Mouse (Mus musculus) ES-E14 (cell line): ENCODE results near the gene Mllt10. TPM values are rescaled to one million over a fixed set of nuclear protein-coding genes. Genes with fewer than 3 reads are reported as not detected.

Experiments used
- DNase-seq: peaks from one replicate; pipeline ENCODE4 v3.0.0-alpha.2; 2013; ENCODE audit warnings: low read depth, low spot score
- H3K27ac ChIP-seq: 2 replicates; pipeline ENCODE4 v1.5.1; 2012; ENCODE audit warnings: low read depth, mild to moderate bottlenecking, low read length, moderate library complexity, mixed read lengths; ENCODE audit not compliant: poor library complexity, insufficient read depth, severe bottlenecking
- H3K36me3 ChIP-seq: 2 replicates; pipeline ENCODE4 v1.6.1; 2012; ENCODE audit warnings: mild to moderate bottlenecking, low read length, moderate library complexity, mixed read lengths; ENCODE audit not compliant: control insufficient read depth, poor library complexity, insufficient read depth, severe bottlenecking
- H3K4me1 ChIP-seq, 2 experiments: fragments of 150-350 bp in 1 of 2; sonication (generic) in 1 of 2; 2 replicates each; pipeline ENCODE4 v1.6.1; 2012; ENCODE audit warnings: low read length in 2 of 2, mild to moderate bottlenecking in 1 of 2, mixed read lengths in 1 of 2; ENCODE audit not compliant: control insufficient read depth in 2 of 2, insufficient read depth in 2 of 2, poor library complexity in 1 of 2
- H3K4me3 ChIP-seq, 2 experiments: fragments of 150-350 bp in 1 of 2; sonication (generic) in 1 of 2; 2 replicates each; pipeline ENCODE4 v1.5.1; 2012; ENCODE audit warnings: low read length in 2 of 2, low read depth in 1 of 2, mild to moderate bottlenecking in 1 of 2, mixed read lengths in 1 of 2; ENCODE audit not compliant: insufficient read depth in 1 of 2, poor library complexity in 1 of 2, severe bottlenecking in 1 of 2
- H3K9ac ChIP-seq: 2 replicates; pipeline ENCODE4 v1.6.1; 2012; ENCODE audit warnings: low read depth, mild to moderate bottlenecking, low read length, mixed read lengths; ENCODE audit not compliant: poor library complexity, insufficient read depth, severe bottlenecking
- H3K9me3 ChIP-seq: fragments of 150-350 bp; sonication (generic); 2 replicates; pipeline ENCODE4 v1.6.1; 2012; ENCODE audit warnings: low read depth, mild to moderate bottlenecking, low read length; ENCODE audit not compliant: control insufficient read depth, insufficient read depth
- CHD2 ChIP-seq: IDR thresholded peaks from 2 replicates; pipeline ENCODE4 v1.6.1; 2014; ENCODE audit warnings: mild to moderate bottlenecking, low read depth, low read length, inconsistent platforms
- HCFC1 ChIP-seq: IDR thresholded peaks from 2 replicates; pipeline ENCODE4 v1.6.1; 2012; ENCODE audit warnings: low read length, inconsistent platforms, borderline replicate concordance; ENCODE audit not compliant: insufficient read depth
- MAFK ChIP-seq: IDR thresholded peaks from 2 replicates; pipeline ENCODE4 v1.6.1; 2014; ENCODE audit warnings: mild to moderate bottlenecking, low read depth, low read length, inconsistent platforms; ENCODE audit not compliant: insufficient read depth
- ZC3H11A ChIP-seq: IDR thresholded peaks from 2 replicates; pipeline ENCODE4 v1.6.1; 2012; ENCODE audit warnings: low read depth, mild to moderate bottlenecking, inconsistent platforms, low read length, borderline replicate concordance
- ZNF384 ChIP-seq: IDR thresholded peaks from 2 replicates; pipeline ENCODE4 v1.6.1; 2012; ENCODE audit warnings: low read depth, low read length, inconsistent platforms
- in situ Hi-C, 2 experiments: fragments of 600-800 bp; cut with MboI; formaldehyde crosslinking; loops; one replicate each; pipeline ENCODE4 v1.15.1; 2025; ENCODE audit warnings: low sequenced_read_pairs in 2 of 2, inconsistent platforms in 1 of 2; ENCODE audit not compliant: unreplicated experiment in 2 of 2
- total RNA-seq: library from RNA; depleted of rRNA; stranded (reverse); fragments of 300-350 nt; gene quantifications from 2 replicates; pipeline ENCODE4 v1.2.3, GENCODE M21; 2012; rRNA removed

Mllt10 gene
- total RNA-seq: 39.7 and 40.7 TPM in 2 replicates

DNA sequence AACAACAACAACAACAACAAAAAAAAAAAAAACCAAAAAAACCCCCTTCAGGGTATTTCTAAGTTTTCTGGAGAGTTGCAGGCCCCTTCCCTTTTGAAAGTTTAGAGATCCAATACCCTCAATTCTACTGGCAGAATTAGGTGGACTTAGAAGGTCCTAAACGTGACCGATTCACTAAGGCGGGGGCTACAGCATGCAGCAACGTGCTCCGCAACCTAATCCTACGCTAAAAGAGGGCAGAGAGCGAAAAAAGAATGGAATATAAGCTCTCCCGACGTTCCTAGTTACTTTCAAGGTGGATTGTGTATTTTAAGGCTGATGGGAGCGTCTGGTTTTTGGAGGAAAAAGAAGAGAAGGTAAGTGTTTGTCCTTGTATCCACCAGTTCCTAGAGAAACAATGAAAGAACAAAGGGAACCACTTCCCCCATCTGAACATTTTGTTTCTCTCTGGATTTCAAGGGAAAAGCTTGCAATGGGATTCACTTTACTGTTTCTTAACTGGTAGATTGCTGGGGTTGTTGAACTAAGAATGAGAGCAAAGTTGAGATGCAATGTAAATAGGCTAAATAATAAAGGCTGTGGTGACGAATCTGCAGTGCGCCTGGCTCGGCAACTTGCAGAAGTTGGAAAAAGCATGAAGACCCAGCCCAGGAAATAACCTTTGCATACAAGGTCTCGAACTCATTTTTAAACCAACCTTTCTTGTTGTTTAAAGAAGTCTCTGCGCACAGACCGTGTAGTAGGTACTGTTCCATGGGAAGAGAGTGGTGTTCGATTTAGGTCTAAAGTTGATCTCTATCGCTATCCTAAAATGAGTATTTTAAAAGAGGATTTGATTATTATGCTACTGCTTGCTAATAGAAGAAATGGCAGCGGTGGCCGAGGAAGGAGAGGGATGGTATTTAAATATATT is at the start of gene Mllt10:
Gene Mllt10 (plus strand): TSS at position 222 of the 913 bp plus-strand sequence.
- H3K27ac ChIP-seq: peak within 1 kb of the TSS; percentile 97
- H3K9ac ChIP-seq: peak within 1 kb of the TSS; percentile 82
- no peaks in the 10 kb centered on the region for H3K9me3 ChIP-seq
- no peak for TF ChIP-seq HCFC1
- TF ChIP-seq CHD2: no peak
- no peak for TF ChIP-seq ZNF384
- no peak for TF ChIP-seq MAFK
- no peak for TF ChIP-seq ZC3H11A
- H3K4me3 ChIP-seq: peak within 1 kb of the TSS; percentile 75 to 86
- peaks cover 2 to 9% of the 10 kb centered on the region in 2 experiments; a peak in 3 of 4 replicates for H3K4me1 ChIP-seq
- no peak for DNase-seq
- no peaks in the 10 kb centered on the region for H3K36me3 ChIP-seq
- in situ Hi-C loops: no loop called here

GRCm38 (mm10) chr2:18011226-18011625 is 43.8 kb upstream of the Mllt10 start:
- no peak overlapping the region for H3K9ac ChIP-seq
- no peaks in the 10 kb centered on the region for H3K9me3 ChIP-seq
- H3K4me3 ChIP-seq: no peak overlapping the region
- DNase-seq: no peak
- in situ Hi-C loops: no loop called here
- H3K27ac ChIP-seq: no peak overlapping the region
- no peak for TF ChIP-seq MAFK
- TF ChIP-seq ZC3H11A: no peak
- no peak for TF ChIP-seq ZNF384
- no peak for TF ChIP-seq CHD2
- no peak for TF ChIP-seq HCFC1
- no peaks in the 10 kb centered on the region for H3K4me1 ChIP-seq
- H3K36me3 ChIP-seq: no peaks in the 10 kb centered on the region

GRCm38 (mm10) chr2:18012866-18013265 is 42.2 kb upstream of the Mllt10 start:
- H3K9ac ChIP-seq: no peak overlapping the region
- in situ Hi-C loops: no loop called here
- no peaks in the 10 kb centered on the region for H3K36me3 ChIP-seq
- TF ChIP-seq CHD2 (no peak), HCFC1 (no peak), ZNF384 (no peak), MAFK (no peak), ZC3H11A (no peak)
- no peak overlapping the region for H3K4me3 ChIP-seq
- no peak overlapping the region for H3K27ac ChIP-seq
- no peaks in the 10 kb centered on the region for H3K4me1 ChIP-seq
- no peak for DNase-seq
- H3K9me3 ChIP-seq: no peaks in the 10 kb centered on the region

GRCm38 (mm10) chr2:18015581-18015980 is 39.5 kb upstream of the Mllt10 start:
- no peak overlapping the region for H3K27ac ChIP-seq
- no peak overlapping the region for H3K4me3 ChIP-seq
- peaks cover 4% of the 10 kb centered on the region; the same call in 1 of the 2 replicates for H3K9me3 ChIP-seq
- in situ Hi-C loops: no loop called here
- no peak for DNase-seq
- TF ChIP-seq HCFC1: no peak
- no peak for TF ChIP-seq CHD2
- no peak for TF ChIP-seq MAFK
- no peak for TF ChIP-seq ZC3H11A
- TF ChIP-seq ZNF384: no peak
- no peaks in the 10 kb centered on the region for H3K4me1 ChIP-seq
- no peaks in the 10 kb centered on the region for H3K36me3 ChIP-seq
- no peak overlapping the region for H3K9ac ChIP-seq
